Mouse (Mus musculus): ENCODE results near the gene Timm8b.

The Timm8b gene

DNA sequence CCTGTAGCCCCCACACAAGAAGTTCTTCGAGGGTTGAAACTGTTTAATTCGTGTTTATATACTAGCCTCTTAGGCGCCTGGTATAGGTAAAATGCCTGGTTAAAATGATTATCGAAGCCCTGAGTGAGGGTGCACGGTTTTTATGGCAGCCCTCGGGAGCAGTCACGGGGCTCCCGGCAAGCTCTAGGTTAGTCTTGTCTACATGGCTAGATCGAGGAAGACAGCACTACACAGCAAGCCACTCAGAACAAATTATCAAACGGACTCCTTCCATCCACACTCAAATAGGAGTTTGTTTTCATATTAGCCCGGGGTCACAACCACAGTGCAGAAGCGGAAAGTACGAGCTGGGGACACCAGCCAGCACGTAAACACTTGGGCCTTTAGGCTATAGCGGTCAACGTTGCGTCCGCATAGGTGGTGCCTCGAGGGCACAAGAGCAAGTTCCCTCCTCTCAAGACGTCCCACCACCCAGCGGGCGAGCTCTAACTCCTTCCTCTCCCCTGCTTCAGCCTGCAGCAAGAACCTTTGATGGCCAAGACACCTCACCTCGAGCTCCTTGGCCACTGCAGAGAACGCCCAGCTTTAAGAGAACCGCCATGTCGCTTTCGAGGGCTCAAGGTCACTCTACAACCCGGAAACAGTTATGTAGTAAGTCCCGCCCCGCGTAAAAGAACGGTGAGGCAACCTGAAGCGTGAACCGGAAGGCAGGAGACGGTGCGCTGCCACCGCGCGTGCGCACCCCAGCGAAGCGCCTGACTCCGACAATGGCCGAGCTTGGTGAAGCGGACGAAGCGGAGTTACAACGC lies at the start of gene Timm8b, which contains the start of gene Sdhd:
TSS of gene Timm8b (plus strand) at position 722 of the 809 bp plus-strand sequence.
TSS of gene Sdhd (minus strand) at position 624 of the 809 bp plus-strand sequence.
- DNase-seq = peak; percentile 95

DNA sequence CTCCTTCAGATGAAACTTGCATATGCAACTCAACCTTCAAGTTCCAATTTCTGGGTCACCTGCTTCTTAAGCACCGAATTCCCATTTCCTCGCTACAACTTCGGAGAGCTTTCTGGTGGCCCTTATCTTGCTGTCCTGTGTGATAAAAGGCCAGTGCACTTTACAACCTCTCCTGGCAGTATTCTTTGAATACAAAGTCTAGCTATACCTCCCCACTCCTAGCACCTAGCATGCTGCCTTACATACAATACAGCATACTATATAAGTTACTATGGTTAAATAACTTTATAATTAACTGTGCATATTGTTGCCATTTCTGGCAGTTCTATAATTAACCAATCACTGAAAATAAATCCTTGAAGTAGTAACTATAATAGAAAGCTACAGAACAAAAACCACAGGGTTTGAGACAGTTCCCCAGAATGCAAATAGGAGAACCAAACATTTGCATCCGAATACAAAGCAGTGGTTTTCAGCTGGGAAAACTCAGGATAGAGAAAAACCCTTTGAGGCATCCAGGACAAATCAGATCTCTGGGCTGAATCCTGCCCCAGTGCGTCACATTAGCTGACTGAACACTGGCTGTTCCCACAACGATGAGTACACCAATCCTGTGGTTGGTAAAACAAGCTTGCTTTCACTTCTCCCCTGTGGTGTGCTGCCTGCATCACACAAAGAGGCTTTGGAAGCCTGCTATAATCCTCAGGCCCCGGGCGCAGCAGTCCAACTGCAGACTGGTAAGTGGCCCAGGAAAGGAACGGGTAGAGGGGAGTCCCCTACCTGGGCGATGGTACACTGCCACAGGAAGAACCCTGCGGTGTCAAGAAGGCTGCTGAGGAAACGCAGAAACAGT lies 49.2 kb upstream of the Timm8b start, which contains the start of gene Il18:
TSS of gene Il18 (plus strand) at position 587 of the 853 bp plus-strand sequence.
- peak; percentile 12 to 38 for DNase-seq

DNA sequence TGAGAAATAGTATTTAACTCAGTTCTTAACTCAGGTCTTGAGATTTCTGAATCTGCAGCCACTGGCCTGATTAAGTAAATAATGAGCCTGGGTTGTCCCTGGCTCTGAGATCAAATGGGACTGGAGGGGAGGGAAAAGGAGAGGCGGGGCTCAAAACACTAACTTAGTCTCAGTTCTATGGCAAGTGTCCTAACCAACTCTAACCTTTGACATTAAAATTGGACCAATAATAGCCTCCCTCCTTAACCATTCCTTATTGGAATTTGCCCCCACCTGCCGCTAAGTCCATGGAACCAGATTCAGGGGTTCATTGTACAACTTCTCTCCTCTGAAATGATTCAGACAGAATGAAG lies 48.6 kb upstream of the Timm8b start, which contains the start of gene Bco2:
TSS of gene Bco2 (minus strand) at position 88 of the 353 bp plus-strand sequence.
- DNase-seq = no peak

DNA sequence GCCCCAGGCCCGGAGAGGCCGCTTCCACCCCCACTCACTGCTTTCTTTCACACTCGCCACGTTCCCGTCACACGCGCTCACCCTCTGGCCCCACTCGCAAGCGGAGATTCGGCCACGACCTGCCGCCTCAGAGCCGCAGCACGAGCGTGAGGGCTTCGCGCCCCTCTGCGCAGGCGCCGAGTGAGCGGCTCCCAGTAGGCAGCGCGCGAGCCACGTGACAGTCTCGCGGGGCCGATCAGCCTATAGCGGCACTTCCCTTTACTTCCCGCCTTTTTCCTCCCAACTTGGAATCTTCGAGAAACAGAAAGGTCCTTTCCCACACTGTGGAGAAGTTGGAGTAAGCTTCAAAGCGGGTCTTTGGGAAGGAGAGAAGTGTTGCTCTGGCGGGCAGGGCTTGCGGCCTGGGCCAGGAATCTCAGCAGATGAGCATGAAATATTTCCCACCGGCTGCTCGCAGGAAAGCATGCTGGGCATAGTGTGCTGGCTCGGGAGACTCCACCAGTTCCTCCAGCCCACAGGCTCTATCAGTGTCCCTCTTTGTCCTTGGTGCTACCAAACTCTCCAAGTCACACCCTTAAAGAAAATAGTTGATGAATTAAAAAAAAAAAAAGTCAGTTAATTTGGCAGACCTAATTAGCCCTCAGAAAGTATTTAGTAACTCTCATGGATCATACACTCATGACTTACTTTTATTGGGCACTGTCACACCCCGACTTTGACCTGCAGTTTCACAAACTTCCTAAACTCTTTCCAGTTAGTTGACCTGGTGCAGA lies 42.4 kb upstream of the Timm8b start, which contains the start of gene Tex12:
TSS of gene Tex12 (minus strand) at position 181 of the 773 bp plus-strand sequence.
- no peak for DNase-seq

DNA sequence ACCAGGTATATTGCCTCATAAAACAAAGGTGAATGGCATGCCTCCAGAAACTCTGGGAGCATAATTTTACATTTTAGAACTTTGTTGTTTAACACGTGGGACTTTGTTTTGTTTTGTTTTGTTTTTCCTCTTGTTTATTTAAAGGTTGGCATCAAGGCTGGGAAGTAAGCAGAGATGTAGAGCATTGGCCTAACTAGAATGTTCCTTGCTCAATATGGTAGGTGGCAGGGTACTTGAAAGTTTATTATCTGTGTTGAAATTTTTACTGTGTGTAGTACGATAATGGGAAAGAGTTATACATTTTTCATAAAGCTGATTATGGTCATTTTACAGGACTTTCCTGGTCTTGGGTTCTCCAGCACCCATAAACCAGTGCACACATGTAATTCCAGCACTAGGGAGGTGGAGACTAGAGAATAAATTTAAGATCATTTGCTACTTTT lies 41.8 kb upstream of the Timm8b start:
- DNase-seq = no peak

DNA sequence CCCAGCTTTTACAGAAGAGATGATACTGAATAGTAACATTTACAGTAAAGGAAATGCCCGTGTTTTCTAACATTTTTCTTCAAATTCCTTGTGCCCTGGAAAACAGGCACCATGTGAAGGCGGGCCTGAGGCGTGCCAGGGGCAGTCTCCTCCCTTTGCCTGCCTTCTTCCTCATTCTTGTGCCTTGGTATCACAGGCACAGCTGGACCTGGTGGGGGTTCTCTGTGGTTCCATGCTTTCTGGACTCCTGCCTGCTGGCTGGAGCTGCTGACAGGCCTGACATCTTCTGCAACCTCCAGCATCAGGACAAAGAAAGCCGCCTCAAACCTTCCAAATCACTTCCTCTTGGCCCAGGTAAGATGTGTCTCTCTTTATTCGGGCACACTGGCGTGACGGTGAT lies 38.5 kb upstream of the Timm8b start:
- DNase-seq = peak; percentile 44 to 61

DNA sequence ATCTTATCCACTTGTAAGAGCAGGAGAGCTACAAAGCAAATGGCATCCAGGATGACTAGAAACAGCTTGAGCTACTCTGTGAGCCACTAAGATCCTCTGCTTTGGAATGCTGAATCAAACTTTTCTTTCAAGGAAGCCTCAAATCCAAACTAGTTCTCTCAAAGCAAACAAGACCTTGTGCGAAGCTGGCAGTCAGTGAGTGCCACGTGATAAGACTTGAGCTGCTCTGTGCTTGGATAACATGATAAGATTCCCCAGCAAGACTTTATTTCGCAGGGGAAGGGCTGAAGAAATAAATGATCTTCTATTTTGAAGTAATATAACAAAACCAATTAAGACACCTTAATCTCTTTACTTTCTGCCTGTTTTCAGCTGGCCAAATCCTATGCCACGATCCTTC lies 37.8 kb upstream of the Timm8b start:
- no peak for DNase-seq

DNA sequence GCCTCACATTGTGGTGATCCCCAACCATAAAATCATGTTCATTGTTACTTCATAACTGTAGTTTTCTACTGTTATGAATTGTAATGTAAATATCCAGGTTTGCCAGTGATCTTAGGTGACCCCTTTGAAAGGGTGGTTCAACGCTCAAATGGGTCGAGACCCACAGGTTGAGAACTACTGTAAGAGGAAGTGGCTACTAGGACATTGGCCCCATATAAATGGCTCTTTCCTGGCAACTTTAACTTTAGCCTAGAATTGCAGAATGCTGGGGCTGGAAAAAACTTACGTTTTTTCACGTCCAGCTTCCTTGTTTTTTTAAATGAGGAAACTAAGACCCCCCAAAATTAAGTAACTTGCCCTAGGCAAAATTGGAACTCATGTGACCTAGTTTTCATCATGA lies 36.3 kb upstream of the Timm8b start:
- no peak for DNase-seq

DNA sequence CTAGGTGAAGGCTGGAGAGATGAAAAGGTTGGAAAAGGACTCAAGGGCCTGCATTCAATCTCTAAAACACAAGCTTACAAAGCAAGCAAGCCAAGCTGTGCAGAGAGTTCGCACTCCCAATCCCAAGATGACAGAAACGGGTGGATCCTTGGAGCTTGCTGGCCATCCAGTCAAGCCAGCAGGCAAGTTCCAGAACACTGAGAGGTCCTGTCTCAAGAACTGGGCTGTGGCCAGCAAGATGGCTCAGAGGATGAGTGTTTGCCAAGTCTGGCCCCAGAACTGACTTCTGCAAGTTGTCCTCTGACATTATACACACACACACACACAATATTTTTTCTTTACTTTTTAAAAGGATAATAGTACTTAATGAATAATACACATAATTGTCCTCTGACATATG lies 35.8 kb upstream of the Timm8b start:
- no peak for DNase-seq

DNA sequence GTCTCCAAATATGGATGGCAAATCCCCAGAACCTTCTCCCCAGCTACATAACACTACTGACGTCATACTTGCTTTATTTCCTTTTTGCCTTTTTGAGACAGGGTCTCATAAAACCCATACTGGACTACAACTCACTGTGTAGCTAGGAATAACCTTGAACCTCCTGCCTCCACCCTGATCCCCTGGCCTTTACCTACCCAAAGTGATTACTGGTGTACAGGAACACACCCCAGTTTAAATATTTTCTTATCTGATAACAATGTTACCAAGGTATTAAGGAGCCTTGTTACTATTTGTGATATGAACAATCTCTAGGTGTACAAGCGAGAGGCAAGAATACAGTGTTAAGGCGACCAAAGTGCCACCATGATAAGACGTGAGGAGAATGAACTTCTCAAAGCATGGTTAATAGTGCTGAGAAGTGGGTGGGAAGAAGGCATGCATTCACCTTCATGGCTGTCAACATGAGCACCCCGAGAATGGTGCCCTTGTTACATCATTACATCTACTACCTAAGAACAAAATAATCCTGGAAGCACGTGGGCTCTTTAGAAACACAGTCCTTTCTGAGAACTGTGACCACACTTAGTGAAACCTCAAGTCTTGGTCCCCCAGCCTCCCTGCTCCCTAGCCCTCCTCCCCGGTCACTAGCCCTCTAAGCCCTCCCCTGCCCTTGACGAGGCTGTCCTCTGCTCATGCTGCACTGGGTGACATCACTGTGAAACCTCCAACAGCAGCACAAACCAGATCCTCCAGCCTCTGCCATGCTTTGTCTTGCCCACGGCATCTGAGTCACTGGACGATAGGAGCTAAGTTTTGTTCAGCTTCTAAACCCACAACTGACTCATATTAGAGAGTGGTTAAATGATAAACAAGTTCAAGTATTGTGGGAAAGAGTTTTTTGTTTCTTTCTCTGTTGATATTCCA lies 33.8 kb upstream of the Timm8b start:
- DNase-seq = no peak

DNA sequence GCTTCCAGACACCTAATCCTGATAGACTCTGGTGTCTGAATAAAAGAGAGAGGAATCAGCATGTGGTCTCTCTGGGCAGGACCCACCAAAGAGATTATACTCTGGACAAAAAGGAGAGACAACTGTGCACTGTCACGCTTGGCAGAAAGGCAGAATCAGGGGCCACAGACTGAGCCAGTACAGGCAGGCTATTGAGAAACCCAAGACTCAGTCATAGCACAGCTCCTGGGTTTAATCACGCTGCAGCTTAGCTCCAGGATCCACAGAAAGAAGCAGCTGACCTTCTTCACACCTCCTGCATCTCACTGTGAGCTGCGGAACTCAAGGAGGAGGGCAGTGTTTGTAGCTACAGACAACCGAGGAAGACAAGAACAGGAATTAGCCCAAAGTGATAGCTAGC lies 23.3 kb upstream of the Timm8b start:
- no peak for DNase-seq

DNA sequence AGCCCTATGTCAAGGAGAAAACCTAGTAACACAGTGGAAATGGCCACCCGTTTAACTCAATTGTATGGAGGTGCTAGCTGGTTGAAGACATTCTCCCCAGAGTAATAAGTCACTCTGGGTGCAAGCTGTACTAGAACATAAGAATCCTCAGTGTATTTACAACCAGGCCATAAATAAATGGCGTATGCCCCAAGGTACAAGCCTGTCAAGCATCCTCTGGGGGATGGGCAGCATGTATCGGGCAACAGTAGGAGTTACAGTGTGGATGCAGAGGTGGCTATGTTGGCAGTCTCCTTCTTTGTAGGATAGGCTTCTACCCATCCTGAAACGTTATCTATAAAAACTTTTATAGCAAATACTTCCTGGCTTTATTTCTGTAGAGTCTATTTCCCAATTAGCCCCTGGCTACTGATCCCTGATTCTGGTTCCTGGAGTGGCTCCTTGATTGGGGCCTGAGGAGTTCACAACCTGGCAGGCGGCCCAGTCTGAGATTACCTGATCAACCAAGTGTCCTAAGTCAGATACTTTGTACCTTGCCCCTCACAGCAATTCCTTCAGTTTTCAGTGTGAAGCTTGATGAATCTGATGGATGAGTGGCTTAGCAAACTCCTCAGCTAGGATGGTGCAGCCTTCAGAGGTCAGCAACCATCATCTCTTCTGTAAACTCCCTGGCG lies 18.4 kb upstream of the Timm8b start:
- DNase-seq = no peak

DNA sequence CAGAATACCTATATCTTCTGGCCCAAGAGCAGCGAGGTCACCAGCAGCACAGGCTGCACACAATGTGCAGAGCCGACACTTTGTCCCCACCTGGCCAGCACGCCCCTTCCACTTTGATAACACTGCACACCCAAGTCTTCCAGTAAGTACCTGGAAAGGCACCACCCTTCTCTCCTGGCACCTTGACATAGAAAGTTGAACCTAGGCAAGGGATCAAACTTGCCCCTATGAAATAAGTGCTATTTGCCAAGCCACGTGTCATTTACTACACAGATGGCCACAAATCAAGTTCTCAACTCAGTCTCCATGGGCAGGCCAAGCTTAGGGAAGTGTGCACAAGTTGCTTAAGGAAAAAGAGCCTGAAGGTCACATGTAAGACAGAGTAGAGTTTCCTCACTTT lies 16.8 kb upstream of the Timm8b start:
- no peak for DNase-seq

DNA sequence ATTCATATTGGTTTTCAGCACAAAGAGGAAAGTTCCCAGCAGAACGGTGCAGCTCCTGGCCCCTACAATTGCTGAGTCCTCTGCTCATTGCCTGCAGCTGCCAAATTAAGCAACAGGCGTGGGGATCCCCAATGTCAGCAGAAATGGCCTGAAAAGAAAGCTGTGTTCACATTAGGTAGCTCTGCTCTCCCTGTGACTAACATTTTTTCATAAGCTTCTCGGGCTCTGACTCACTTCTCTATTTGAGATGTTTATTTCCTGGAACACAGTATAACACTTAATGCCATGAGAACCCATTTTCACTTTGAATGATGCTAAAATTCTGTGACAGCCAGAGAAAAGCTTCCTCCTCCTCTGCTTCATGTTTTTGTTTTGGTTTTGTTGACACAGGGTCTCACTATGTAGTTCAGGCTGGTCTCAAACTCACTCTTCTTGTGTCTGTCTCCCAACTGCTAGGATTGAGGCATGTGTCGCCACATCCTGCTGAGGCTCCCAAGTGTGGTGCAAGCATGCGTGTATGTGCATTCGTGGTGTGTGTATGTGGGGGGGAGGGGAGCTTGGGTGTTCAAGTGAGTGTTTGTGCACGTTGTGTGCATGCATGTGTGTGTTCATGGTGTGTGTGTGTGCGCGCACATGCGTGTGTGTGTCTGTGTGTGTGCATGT lies 12.7 kb upstream of the Timm8b start:
- DNase-seq = no peak

DNA sequence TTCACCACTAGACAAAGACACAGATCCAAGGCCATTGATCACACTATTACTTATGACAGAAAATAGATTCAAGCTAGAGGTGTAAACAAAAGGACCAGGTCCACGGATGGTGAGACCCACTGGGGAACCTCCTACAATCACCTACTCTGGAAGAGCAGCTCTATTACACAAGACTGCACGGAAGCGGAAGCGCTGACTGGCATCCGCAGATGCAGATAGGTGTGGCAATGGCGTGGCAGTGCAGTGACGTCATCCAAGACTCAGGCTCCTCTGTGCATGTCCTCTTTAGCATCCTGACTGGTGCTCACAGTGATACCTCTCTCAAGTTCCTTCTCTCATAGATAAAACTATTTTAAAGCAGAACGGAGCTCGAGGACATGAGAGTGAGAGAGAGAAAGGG lies 10.8 kb upstream of the Timm8b start:
- no peak for DNase-seq

DNA sequence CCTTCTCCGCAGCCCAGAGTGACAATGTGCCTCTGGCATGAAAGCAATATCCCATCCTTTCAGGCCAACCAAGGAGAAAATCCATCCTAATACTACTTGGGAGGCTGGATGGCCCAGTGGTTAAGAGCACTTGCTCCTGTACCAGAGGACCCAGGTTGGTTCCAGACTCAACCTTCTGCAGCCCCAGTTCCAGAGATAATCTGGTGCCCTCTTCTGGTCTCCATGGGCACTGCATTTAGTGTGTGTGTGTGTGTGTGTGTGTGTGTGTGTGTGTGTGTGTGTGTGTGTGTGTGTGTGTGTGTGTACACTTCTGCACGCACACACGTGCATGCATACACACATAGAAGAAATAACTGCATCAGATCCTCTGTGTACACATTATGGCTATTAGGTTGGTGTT lies 10.2 kb upstream of the Timm8b start:
- DNase-seq = peak in 1 of 2 experiments; percentile 65

DNA sequence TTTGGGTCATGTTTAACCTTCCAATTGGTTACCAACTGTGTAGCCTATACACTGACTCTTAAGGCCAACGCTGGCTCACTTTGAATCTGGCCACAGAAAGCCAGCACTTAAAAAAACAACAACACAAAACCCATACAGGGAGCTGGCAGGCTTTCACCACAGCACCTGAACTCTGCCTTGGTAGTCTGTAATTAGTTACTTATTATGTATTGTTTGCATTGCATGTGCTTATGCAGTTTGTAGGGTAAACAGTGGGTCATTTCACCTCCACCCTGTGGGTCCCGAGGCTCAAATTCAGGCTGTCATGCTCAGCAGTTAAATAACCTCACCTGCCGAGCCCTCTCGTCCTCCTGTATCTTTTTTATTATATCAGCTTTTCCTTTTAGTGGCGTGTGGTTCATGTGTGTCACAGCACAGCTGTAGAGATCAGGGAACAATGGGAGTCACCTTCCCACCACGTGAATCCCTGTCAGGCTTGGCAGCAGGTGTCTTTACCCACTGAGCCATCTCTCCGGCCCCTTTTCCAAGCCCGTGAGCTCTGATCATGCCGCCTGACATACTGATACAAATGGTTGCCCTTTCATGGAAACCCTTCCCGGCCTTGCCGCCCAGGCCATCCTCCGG lies 8.8 kb upstream of the Timm8b start:
- no peak for DNase-seq

DNA sequence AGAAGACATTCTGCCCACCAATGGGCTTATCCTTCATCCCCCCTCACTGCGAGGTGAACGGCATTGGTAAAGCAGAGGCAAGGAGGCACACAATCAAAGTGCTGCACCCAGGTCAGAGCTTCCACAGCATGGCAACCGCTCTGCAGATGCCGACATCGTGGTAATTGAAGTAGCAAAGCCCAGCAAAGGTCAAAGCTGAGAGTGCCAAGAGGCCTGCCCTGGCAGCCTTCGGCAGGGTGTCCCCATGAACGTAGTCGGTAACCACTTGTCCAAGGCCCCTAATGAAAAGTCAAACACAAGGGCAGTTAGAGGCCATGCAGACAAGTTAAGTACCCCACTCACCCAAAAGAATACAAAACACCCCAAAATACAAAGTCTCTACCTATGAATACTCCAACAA lies 6.7 kb upstream of the Timm8b start:
- no peak for DNase-seq

DNA sequence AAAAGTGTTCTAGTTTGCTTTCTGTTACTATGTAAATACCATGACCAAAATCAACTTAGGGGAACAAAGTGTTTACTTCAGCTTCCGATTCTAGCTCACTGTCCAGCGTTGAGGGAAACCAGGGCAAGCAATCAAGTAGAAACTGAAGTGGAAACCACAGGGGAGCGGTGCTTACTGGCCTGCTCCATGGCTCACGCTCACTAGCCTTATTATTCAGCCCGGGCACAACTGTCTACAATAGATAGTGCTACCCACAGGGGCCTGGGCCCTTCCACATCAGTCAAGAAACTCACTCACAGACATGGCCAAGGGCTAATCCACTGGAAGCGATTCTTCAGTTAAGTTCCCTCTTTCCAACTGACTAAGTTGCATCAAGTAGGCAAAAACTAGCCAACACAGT lies 2.2 kb upstream of the Timm8b start:
- no peak for DNase-seq
